Mouse (Mus musculus): ENCODE measurements around the gene Olfr104-ps.

The Olfr104-ps gene

DNA sequence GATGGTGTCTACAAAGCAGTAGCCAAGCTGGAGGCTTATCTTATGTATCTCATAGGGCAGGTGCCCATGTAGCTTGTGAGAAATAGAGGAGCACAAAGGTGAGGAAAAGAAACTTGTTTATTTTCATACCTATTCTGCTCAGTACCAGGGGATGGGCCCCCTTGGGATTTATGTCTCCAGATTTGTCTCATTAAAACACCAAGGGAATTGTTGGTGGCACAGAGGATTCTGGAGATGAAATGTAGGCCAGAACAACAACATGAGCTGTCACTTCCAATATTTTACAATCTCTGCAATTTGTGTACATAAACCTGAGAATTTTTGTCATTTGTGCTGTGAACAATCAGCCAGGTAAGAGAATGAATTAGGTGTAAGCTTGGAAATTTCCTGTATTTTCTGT is at the start of gene Olfr104-ps:
Gene Olfr104-ps (plus strand): TSS at position 301 of the 400 bp plus-strand sequence.
- no peak for DNase-seq (ENCODE audit: low read depth)

DNA sequence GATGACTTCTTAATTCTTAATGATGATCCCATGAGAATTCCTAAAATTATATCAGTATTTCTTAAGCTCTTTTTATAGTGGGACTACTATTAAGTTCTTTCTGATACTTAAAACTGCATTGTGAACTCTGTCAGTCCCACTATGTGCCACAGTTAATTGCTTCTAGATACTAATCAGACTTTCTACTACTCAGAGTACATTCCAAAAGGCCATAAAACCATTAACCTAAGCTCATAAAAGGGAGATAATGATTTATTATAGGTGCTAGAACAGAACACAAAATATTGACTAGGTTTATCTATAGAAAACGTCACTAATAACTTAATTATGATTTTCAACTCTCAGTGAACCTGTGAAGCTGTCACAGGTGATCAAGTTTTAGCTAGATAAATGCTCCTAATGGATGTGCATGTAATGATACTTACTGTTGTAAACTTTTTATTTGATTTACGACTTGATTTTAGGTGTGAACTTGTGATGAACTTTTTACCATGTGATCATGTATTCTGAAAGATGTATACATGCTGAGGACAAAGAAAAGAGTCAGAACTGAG is 49.2 kb upstream of the Olfr104-ps start:
- no peak for DNase-seq (ENCODE audit: low read depth)

DNA sequence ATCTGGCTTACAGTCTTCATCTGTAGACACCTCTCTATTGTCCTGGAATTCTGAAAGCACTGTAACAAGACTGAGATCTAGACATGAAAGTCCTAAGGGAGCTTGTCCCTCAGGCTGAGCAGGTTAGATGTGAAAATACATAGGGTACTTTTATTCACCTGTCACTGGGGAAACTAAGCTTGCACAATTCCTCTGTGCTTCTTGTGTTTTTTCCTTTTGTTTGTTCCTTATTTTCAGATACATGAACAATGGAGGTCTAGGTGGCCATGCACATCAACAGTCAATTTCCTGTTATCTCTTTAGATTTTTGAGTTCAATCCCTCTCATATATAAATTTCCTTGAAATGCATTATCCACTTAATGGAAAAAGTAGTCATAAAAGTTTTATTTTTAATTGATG is 42.4 kb upstream of the Olfr104-ps start, which contains the start of gene Olfr102:
Gene Olfr102 (minus strand): TSS at position 101 of the 400 bp plus-strand sequence.
- no peak for DNase-seq (ENCODE audit: low read depth)

GRCm38 (mm10) chr17:37339598-37339997 is 19.8 kb upstream of the Olfr104-ps start, which contains the start of gene Olfr103:
Gene Olfr103, minus strand, starts transcription at chr17:37339698.
- no peak for DNase-seq (ENCODE audit: low read depth)

DNA sequence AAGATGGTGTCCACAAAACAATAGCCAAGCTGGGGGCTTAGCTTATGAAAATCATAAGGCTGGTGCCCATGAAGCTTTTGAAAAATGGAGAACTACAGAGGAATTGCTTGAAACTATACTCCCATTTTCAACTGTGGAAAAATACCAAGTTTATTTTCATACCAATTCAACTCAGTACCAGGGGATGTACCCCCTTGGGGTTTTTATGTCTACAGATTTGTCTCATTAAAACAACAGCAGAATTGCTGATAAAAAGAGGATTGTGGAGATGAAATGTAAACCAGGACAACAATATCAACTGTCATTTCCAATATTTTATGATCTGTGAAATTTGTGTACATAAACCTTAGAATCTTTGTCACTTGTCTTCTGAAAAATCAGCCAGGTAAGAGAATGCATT is 19.4 kb downstream of the Olfr104-ps start, which contains the start of gene Olfr105-ps:
Gene Olfr105-ps (plus strand): TSS at position 301 of the 400 bp plus-strand sequence.
- no peak for DNase-seq (ENCODE audit: low read depth)

GRCm38 (mm10) chr17:37390093-37390492 is 30.7 kb downstream of the Olfr104-ps start, which contains the start of gene Olfr106-ps:
Gene Olfr106-ps, plus strand, starts transcription at chr17:37390393.
- no peak for DNase-seq (ENCODE audit: low read depth)

GRCm38 (mm10) chr17:37398926-37399325 is 39.5 kb downstream of the Olfr104-ps start, which contains the start of gene Olfr107:
Gene Olfr107, plus strand, starts transcription at chr17:37399226.
- DNase-seq (ENCODE audit: low read depth), result no peak

DNA sequence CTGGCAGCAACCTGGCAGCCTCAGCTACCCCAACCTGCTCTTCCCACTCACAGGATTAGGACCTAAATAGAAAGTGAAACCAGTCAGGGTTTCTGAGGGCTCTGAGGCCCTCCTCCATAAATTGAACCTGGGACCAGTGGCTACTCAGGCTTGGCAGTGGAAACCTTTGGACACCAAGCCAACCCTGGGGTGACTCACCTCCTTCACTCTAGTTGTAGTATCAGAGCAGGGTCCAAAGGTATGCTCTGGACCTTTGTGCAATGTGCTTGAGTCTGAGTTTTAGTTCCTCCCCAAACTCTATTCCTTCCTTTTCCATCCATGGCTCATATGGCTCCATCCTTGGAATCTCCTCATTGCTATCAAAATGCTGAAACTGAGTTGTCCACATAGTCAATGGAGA is 54.0 kb downstream of the Olfr104-ps start:
- no peak for DNase-seq (ENCODE audit: low read depth)
